Mouse (Mus musculus): Measurements from ENCODE around the gene Rbms3.

DNA sequence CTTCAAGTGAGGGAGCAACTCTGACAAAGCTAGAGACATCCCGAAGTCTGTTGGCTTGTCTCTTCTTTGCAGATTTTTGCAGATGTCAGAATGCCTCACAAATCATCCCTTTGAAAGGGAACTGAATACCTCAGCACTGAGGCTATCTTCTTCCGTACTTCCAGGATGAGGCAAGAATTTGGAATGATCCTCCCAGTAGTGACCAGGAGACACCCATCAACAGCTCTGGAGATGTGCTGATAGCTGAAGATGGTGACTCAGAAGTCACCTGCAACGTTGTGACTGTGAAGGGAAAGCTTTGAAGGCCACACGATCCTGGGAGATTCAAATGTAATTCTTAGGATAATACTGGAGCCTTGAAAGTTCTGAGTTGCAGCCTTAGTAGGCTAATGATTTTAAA lies 720.2 kb downstream of the Rbms3 start:
- TF ChIP-seq POLR2A (IDR thresholded peaks at IDR 0.05; ENCODE audit: extremely low read depth, insufficient read depth, low read length) (no peak), CTCF (IDR thresholded peaks at IDR 0.05; ENCODE audit: extremely low read depth, insufficient read depth, low read length) (no peak)

Measured in cortical plate, adult 2 months (tissue).